Mouse (Mus musculus): ENCODE results near the gene Sycp1.

GRCm38 (mm10) chr3:102803937-102804336, 132.0 kb downstream of the Sycp1 start:
- no peak for TF ChIP-seq CTCF (IDR thresholded peaks at IDR 0.05; ENCODE audit: insufficient read depth, low read depth, low read length)
- no peak for TF ChIP-seq POLR2A (IDR thresholded peaks at IDR 0.05; ENCODE audit: insufficient read depth, low read depth, low read length)

All from olfactory bulb, adult 2 months (tissue).